Mouse (Mus musculus) heart, postnatal 36 days (tissue): ENCODE data around the gene Grrp1. TPM values are rescaled to one million over a fixed set of nuclear protein-coding genes. Genes with fewer than 3 reads are reported as not detected.

Experiments
- total RNA-seq, 2 experiments: library from RNA; stranded (reverse); gene quantifications; 2 replicates each; pipeline ENCODE4 v1.2.3; 2021

Gene Grrp1
- total RNA-seq, 2 experiments from 2014 or later, result 6.1 to 9.5 TPM

Other genes starting within 250 kb of the Grrp1 start
- not detected for gene Lin28a, start 235.3 kb downstream of the Grrp1 start, total RNA-seq
- gene Zfp683, start 200.3 kb downstream of the Grrp1 start, total RNA-seq, result not detected
- not detected for gene Crybg2, start 193.3 kb downstream of the Grrp1 start, total RNA-seq
- 1 to 10 TPM; 3.1 to 4.6 TPM for gene Cd52, start 159.0 kb downstream of the Grrp1 start, total RNA-seq
- 1 to 10 TPM; 1.6 to 1.9 TPM for gene Ubxn11, start 151.5 kb downstream of the Grrp1 start, total RNA-seq
- 10 to 100 TPM; 36.4 to 39.9 TPM for gene Sh3bgrl3, start 125.3 kb downstream of the Grrp1 start, total RNA-seq
- 10 to 100 TPM; 49.1 to 50.9 TPM for gene Cep85, start 67.0 kb downstream of the Grrp1 start, total RNA-seq
- gene Gm7534, start 51.1 kb downstream of the Grrp1 start, total RNA-seq, result not detected
- not detected for gene Catsper4, start 26.7 kb downstream of the Grrp1 start, total RNA-seq
- 1 to 10 TPM; 4.7 to 5.5 TPM for gene Cnksr1, start 15.7 kb downstream of the Grrp1 start, total RNA-seq
- gene E130218I03Rik, start 10.4 kb downstream of the Grrp1 start, total RNA-seq, result not detected
- gene Zfp593, start 8.5 kb downstream of the Grrp1 start, total RNA-seq, result 1 to 10 TPM; 2.6 to 3.7 TPM
- not detected for gene Gm30191, start 7.2 kb downstream of the Grrp1 start, total RNA-seq
- 1 to 10 TPM; 7.9 to 8.2 TPM for gene Pdik1l, start 33.8 kb upstream of the Grrp1 start, total RNA-seq
- 100 to 1,000 TPM; 234 to 314 TPM for gene Trim63, start 61.0 kb upstream of the Grrp1 start, total RNA-seq
- gene Slc30a2, start 89.1 kb upstream of the Grrp1 start, total RNA-seq, result under 1 TPM; 0.35 to 0.50 TPM
- gene Extl1, start 129.7 kb upstream of the Grrp1 start, total RNA-seq, result 10 to 100 TPM; 17.3 to 20.0 TPM
- 1 to 10 TPM; 6.8 to 8.0 TPM for gene Pafah2, start 142.2 kb upstream of the Grrp1 start, total RNA-seq
- gene Stmn1, start 214.2 kb upstream of the Grrp1 start, total RNA-seq, result 10 to 100 TPM; 28.4 to 28.9 TPM
- gene Paqr7, start 242.6 kb upstream of the Grrp1 start, total RNA-seq, result 10 to 100 TPM; 19.0 to 24.0 TPM